Mouse (Mus musculus) cerebellum, adult 11 months (tissue): Measurements from ENCODE around the gene Rsbn1.

Experiments
- DNase-seq: peaks from one replicate; pipeline ENCODE4 v3.0.0; 2022

Rsbn1 gene

DNA sequence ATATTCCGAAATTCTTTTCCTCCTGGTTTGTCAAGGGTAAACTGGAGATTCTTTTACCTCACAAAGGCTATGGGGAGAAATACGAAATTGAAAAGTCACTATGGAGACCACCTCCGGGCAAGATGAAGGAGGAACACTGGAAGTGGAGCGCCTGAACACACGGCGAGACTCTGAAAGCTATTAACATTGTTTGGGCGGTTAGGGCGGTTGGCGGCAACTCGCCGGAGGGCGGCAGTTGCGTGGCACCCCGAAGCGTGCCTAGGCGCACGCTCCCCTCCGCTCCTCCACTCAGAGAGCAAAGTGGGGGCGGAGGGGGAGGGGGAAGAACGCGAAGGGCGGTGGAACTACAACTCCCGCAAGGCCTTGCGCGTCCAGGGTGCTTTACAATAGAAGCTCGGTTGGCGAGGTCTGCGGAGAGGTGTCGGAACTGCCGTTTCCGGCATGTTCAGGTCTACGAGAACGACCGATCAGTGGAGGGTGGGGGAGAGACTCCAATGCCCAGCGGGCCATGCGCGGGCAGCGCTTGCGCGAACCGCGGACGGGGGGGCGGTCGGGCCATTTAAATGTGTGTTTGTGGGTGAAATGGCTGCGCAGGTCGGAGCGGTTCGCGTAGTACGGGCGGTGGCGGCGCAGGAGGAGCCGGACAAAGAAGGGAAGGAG lies at the start of gene Rsbn1:
TSS of gene Rsbn1 (plus strand) at position 111 of the 660 bp plus-strand sequence.
- peak; percentile 96 for DNase-seq

DNA sequence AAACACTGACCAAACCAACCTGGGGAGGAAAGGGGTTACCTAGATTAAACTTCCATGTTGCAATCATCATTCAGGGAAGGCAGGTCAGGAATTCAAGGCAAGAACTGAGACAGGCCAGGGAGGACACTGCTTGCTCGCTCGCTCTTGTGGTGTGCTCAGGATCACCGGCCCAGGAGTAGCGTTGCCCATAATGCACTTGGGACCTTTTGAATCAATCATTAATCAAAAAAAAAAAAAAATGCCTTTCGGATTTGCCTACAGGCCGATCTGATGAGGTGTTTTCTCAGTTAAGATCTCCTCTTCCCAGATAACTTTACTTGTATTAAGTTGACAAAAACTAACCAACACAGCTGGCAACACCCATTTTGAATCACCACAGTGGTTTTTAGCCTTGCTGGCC lies 49.7 kb upstream of the Rsbn1 start:
- DNase-seq, result no peak

DNA sequence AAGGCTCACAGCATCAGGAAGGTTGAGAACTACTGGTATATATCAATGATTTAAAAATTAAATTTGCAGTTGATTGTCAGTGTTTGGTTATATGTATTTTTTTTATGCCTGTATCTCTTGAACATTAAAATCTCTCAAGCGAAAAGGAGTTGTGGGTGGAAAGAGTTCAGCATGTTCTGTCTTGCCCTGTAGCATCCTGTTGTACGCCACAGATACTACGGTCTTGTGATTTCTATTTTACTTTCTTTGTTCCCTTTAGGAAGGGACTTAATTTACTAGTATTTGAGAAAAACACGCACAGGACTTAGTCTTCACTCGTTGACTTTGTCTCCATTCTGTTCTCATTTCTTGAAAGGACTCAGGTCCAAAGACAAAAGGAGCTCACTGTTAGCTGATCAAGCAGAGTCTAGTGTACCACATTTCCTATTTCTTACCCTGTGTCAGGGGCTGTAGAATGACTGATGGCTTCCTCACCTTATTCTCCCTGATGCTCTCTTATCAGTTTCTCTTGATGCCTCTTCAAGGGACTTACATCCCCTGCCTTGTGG lies 46.4 kb upstream of the Rsbn1 start:
- DNase-seq, result no peak

DNA sequence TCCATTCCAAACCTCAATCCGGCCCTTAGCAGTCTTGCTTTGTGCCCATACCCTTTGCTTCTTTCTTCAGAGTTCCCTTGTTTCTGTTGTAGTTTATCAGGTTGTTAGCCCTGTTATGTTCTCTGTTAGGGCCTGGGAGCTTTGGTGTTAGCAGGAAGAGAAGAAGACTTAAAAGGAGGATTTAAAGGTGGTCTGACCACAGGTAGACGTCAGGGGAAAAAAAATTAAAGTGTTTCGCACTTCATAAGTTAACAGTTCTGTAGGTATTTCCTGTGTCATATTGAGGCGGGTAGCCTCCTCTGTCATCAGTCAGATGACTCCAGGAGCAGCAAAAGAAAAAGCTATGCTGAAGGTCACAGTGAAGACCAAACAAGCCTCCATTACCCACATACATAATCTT lies 45.9 kb upstream of the Rsbn1 start:
- DNase-seq, result no peak

DNA sequence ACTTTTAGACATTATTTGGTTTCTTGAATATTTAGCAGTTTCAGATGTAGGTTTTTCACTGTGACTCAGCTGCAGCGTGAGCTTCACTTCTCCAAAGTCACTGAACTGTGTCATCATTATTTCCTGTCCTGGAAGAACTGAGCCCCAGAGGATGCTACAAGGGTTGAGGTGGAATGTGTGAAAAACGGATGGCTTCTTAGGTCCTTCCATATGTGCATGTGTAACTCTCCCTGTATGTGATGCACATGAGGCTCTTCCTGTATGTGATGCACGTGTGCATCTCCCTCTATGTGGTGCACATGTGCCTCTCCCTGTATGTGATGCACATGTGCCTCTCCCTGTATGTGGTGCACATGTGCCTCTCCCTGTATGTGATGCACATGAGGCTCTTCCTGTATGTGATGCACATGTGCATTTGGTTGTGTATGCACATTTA lies 41.2 kb upstream of the Rsbn1 start:
- no peak for DNase-seq

DNA sequence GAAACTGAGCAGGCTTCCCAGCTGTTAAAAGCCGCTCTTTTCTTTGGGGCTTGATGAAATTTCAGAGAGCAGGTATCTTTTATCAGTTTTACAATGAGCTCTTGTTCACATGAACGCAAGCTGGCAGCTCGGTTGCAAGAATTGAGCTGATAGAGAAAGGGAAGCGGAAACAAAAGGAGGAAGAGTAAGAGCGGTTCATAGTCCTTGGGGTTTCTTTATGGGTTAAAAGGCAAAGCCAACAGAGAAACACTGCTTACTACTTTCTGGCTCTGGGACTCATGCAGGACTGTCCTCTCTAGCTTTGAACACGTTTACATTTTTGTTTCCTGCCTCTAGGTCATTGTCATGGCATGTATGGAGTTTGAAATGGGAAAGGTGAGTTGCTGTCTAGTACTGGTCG lies 39.6 kb upstream of the Rsbn1 start:
- DNase-seq, result no peak

DNA sequence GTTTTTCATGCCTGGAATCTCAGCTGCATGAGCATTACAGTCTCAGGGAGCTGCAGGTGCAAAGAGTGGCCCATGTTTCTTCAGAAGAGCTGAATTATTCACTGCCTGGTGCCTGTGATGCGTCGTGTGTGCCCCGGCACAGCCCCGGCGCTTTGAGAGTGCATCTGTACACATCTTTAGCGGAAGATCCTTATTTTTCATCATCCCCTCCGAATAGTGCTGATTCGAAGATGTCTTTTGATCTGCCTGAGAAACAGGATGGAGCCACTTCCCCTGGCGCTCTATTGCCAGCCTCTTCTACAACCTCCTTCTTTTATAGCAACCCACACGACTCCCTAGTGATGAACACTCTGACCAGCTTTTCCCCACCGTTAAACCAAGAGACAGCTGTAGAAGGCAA lies 28.0 kb upstream of the Rsbn1 start:
- DNase-seq, result no peak

DNA sequence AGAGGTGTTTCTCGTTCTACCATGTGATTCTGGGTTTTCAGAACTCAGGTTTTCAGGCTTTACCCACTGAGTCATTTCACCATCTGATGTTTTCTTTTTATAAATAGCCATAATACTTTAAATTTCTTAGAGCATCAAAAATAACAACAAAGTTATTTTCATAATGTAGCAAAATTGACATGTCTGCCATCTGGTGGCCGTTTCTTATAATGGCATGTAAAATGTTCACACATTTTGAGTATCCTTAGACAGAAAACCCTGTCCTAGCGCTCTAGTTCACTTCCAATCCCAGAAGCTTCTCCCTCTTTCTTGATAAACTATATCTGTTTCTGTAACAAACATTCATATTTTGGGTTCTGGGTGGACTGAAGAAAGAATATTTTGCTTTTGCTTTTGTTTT lies 26.3 kb upstream of the Rsbn1 start:
- DNase-seq, result peak; percentile 30

DNA sequence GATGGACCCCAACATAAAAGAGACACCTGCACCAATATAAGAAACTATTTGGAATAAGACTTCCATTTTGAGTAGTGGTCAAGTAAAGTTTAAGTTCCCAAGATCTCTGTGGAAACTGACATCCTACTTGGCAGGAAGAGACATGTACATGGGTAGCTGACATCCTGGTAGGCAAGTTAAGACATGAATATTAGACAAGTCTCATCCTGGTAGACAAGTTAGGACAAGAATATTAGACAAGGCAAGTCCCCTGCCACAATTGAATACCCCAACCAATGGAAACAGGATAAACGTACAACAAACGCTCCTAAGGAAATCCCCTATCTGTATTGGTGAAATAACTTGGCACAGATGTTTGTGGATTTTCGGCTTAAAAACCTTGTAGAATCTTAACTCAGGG lies 20.5 kb upstream of the Rsbn1 start:
- no peak for DNase-seq

DNA sequence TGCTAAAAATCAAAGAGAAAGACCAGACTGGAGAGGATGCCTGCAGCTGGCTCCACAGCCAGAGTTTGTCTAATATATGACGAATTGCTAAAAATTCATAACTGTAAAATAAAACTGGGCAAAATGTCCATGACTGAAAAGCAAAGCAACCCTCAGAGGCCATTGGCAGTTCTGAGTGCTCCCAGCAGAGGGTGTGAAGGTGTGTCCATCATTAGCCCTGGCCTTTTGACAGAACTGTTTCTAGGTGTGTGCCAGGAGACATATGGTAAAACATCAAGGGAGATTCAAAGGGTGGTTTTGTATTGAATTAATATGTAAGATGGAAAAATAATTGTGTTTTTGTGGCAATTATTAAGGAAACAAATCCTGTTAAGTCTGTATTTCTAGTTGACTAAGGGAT lies 9.2 kb upstream of the Rsbn1 start:
- DNase-seq, result peak; percentile 60

DNA sequence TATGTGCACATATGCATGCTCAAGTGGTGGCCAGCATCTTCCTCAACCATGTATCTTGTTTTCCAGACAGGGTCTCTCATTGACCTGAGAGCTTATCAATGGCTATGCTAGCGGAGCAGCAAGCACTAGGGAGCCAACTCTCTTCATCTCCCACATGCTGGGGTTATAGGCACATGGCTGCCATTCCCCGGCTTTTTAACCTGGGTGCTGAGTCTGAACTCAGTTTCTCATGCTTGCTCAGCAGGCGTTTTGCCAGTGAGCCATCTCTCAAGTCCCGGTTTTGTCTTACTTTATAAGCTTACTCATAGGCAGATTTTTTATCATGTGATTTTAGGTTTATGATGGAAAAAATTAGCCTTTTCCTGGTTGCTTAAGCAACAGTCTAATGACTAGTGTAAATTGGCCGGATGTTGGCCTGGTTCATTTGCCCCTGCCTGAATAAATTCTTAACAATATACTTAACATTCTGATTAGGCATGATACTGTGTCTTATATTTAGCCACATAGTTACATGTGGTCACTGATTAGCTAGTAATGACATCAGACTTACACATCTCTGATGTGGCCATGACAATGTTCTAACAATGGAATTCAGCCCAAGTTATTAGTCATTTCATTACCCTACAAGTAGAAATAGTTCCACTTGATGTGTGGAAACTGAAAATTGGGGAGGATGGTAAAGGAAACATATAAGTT lies 6.4 kb upstream of the Rsbn1 start:
- DNase-seq, result no peak

DNA sequence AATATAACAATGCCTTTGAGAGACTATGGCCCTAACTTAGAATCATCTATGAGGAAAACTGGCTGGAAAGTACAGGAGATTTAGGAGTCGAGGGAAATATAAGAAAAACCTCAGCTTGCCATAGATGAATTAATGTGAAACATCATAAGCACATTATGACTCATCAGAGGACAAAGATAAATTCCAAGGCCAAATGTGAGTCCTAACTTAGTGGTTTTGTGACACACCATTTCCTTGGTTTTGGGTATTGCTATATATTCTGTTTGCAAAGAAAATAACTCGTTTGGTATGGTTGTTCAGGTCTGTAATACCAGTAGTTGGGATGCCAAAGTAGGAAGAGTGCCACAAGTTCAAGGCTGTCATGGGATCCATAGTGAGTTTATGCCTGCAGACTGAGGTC lies 5.1 kb upstream of the Rsbn1 start:
- no peak for DNase-seq

DNA sequence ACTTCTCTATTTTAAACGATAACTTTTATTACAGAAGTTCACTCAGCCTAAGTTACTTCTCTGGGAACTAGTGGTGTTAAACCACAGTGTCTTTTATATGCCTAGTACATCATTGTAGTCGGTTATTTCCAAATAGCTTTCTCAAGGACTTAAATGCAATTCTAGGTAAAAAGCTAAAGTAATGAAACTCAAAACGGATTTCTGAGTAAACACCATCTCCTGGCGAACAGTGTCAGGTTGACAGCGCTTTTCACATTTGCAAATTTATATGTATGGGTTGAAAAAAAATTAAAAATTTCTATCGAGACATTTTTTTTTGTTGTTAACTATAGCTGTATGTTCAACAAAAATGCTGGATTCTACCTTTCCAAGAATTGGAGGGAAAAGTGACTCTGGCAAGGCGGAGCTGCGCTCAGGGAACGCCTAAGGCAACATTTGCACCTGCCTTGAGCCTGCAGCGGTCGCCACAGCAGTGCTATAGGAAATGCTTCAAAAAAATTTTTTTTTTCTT lies 414 bp upstream of the Rsbn1 start:
- no peak for DNase-seq

DNA sequence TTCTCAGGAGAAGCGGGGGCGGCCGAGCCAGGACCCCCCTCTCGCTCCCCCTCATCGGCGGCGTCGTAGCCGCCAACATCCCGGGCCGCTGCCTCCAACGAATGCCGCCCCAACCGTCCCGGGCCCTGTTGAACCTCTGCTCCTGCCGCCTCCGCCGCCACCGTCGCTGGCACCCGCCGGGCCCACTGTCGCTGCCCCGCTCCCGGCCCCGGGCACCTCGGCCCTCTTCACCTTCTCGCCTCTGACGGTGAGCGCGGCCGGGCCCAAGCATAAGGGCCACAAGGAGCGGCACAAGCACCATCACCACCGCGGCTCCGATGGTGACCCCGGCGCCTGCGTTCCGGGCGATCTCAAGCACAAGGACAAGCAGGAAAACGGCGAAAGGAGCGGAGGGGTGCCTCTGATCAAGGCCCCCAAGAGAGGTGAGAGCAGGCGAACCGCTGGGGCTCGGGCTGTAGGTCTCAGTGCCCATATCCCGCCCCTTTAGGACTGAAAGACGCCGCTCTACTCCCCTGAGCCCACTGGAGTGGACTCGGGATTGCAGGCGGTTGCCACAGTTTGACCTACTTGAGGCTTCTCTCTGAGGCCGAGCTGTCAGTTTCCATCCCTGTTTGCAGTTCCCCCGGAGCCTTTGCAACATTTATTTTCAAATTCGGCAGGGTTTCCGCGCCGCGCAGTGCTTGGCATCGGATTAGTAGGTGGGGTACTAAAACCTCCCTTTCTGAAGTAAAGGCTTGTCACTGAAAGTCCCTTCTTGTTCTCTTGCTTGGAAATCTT lies 1.0 kb downstream of the Rsbn1 start:
- DNase-seq, result no peak

DNA sequence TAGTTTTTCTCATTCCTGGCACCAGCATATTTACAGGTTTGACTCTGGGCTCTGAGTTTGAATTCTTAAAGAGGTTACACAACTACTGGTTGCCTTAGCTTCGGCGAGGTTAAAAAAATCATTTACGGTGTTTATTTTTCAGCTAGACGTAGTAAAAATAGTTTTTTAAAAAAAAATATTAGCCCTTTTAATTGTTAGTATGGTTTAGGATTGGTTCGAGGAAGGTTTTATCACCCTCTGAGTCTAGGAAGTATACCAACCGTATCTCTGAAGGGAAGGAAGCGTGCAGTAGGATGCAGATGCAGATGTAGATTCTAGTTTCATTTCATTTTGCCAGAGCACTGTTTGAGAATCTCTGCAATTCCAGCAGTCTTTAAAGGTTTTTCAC lies 1.6 kb downstream of the Rsbn1 start:
- no peak for DNase-seq

DNA sequence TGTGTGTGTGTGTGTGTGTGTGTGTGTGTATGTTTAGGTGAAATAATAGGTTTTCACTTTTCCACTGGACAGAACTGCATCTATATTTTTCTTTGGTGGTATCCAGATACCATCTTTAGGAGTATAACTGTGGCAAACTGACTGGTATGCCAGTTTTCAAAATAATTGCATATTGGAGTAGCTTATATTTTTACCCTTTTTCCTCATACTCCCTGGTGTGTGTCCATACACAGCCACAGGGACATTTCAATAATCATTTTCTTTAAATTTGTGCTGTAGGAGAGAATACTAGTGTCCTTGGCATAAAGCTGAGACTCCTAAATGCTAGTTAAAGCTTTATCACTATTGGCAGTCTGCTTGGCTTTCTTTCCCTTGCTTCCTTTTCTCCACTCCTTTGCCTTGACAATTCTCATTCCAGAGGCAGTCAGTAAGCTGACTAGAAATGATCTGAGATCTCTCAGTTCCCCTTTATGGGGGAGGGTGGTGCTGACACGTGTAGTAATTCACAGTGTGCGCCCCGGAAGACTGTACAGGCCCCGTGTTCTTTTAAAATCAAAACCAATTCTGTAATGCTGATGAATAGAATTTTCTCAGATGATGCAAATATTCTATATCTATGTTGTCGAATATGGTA lies 2.4 kb downstream of the Rsbn1 start:
- no peak for DNase-seq

DNA sequence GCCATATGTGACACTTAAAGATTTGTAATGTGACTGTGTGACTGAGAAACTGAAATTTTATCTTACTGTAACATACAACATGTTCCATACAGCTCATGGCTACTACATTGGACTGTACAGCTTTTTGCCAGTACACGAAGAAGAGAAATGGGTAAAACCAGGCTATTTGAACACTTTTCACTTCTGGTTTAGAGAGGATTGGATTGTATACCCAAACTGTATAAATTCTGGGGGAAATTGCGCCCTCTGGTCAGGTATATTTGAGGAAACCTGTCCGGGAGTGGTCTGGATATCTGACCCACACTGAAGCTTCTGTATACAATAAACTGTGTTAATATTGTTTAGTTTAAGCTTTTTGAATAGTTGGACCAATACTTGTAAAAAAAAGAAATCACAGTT lies 2.9 kb downstream of the Rsbn1 start:
- no peak for DNase-seq

DNA sequence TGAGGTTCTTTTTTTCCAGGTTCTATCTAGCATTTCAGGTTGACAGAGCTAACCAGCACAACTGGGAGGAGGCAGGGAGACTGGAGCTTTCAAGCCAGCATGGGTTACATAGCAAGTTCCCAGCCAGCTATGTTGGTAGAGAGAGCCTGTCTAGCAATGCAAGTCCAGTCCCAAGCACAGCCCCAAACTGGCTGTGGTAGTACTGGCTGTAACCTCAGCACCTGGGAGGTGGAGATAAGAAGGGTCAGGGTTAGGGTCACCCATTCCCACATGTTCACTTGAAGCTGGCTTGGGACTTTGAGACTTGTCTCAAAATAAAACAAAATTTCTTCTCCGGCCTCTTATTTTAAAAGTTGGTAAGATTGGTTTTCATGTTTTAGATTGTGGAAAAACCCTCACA lies 6.2 kb downstream of the Rsbn1 start:
- DNase-seq, result no peak

DNA sequence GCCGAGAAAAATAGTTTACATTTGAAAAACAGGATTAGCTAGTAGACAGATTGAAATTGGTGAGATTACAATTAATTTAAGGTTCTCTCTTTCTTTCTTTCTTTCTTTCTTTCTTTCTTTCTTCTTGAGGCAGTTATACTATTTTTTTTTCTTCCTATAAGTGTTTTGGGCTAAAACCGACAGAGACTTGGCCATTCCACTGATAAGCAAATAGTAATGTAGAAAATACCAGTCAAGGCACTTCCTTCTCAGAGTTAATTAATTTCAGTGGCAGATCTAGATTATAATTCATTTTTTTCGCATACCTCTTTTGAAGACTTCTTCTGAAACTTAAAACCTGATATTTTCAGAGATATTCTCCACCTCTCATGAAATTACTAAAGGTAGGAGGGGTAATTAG lies 11.4 kb downstream of the Rsbn1 start:
- no peak for DNase-seq

DNA sequence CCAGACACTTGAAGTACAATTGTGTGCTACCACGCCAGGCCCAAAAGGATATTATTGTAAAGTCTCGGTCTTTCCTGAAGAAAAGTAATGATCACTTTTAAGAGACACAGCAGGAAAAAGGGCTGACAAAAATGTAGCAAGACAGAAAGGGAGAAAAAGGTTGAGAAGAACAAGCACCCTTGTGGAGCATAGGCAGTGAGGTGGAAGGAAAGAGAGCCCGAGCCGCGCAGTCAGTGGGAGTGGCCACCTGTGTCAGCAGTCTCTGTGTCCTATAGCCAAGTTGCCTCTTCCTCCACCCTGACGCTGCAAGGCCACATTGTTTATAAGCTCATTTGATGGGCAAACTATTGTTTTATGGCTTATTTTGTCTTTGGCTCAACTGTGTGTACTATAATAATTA lies 13.6 kb downstream of the Rsbn1 start:
- DNase-seq, result no peak

DNA sequence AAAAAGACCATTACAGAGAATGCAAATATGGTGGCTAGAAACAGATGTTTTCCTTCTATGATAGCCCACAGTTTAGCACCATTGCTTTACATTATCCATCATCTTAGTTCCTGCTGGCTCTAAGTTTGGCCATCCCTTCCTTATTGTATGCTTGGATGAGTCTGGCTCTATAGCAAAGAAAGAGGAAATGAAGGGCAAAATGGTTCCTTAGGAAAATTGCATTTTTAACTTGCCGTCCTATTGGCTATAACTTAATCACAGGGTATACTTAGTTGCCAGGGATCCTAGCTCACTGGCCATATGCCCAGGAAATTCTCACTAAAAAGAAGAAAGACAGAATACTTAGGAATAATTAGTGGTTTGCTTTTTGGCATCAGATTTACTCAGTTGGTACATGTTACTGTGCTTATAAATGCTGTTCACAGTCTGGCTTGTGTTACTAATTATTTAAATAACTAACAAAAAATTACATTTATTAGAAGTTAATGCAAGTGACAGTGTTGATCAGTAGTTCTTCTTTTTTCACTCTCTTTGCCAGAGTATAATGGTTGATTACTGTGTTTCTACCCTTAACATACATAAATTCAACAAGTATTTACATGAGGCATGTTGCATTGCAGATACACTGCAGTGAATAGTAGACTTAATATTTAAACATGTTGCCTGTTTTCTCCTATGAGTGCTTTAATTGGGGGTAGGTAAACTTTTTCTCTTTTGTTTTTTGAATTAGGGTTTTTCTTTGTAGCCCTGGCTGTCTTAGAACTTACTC lies 31.1 kb downstream of the Rsbn1 start:
- DNase-seq, result no peak

DNA sequence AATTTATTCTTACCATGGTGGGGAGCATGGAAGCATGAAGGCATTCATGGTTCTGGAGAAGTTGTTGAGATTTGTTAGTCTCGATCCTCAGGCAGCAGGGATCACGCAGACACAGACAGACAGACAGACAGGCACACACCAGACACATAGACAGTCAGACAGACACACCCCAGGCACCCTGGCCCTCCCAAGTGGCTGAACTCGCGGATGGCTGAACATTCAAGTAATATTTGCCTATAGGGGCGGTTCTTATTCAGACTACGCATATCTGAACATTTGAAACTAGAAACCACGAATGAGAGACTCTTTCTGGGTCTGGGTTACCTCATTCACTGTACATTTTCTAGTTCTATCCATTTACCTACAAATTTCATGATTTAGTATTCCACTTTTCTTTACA lies 34.7 kb downstream of the Rsbn1 start:
- DNase-seq, result no peak
